Comparison of ENCODE assay signal across 16 mouse cellular contexts in the genomic region with DNA sequence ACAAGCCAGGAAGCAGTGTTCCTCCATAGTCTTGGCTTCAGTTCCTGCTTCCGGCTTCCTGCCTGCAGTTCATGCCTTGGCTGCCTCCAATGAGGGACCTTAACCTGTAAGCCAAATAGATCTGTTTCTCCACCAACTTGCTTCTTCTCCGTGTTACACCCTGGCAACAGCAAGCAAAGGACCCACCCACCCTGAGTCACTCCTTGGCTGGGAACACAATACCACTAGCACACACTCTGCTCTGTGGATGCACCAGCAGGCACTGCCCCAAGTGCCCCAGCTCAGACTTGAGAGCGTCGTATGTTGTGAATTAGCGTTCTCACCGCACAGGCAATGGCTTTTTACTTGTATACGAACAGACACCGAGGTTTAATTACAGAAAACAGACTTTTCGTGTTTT. TPM values are rescaled to one million over a fixed set of nuclear protein-coding genes. Genes with fewer than 3 reads are reported as not detected.
DNase-seq lines count a peak whose midpoint lies in the region; ATAC-seq and TF ChIP-seq lines count a peak whose summit lies in the region.
"Had no signal": no experiment of that assay in that cellular context is flagged by ENCODE, and none has a peak within 500 bp of the region (broad histone marks: within the 10 kb centered on the region; RNA-seq: fewer than 3 reads in every experiment).

No protein-coding gene starts in this region.

- no peaks in the 10 kb centered on the region for H3K36me3 ChIP-seq in limb, embryonic 14.5 days (ENCODE audit: control insufficient read depth, insufficient read depth, low read length)
- H3K36me3 ChIP-seq: hindbrain, embryonic 12.5 days; liver, embryonic 13.5 days; neural tube, embryonic 13.5 days had no signal

- no peaks in the 10 kb centered on the region for H3K4me1 ChIP-seq in limb, embryonic 14.5 days (ENCODE audit: control insufficient read depth, insufficient read depth, low read length)
- H3K4me1 ChIP-seq: neural tube, embryonic 13.5 days had no signal

- no peaks in the 10 kb centered on the region for H3K27me3 ChIP-seq in limb, embryonic 14.5 days (ENCODE audit: control insufficient read depth, insufficient read depth, low read length)
- H3K27me3 ChIP-seq: liver, embryonic 13.5 days; neural tube, embryonic 13.5 days had no signal

- 38% methylated on average over 9 of the region's 9 CpGs for WGBS in limb, embryonic 14.5 days

- no peak overlapping the region for H3K9ac ChIP-seq in limb, embryonic 14.5 days (ENCODE audit: low read depth, low read length, severe bottlenecking)
- H3K9ac ChIP-seq: forebrain, postnatal 0 days; hindbrain, embryonic 12.5 days; liver, embryonic 13.5 days; neural tube, embryonic 13.5 days had no signal

- peak; percentile 53 for DNase-seq in layer of hippocampus, adult 9-11 months
- DNase-seq in layer of hippocampus, postnatal 14 days (ENCODE audit: low spot score in 2 of 2): no peak
- peak; percentile 44 for DNase-seq in 3T3-L1 (ENCODE audit: low read depth, low spot score)
- peak; percentile 44 for DNase-seq in adrenal gland, postnatal 25 days
- peak; percentile 13 for DNase-seq in limb, embryonic 14.5 days (ENCODE audit: low spot score)
- DNase-seq in left cerebral cortex, postnatal 10 days (ENCODE audit: extremely low spot score in 1 of 2, low spot score in 2 of 2): no peak
- no peak for DNase-seq in cerebellum, adult 18-20 months
- DNase-seq in spleen, postnatal 14 days (ENCODE audit: low spot score in 2 of 2): no peak
- DNase-seq: cerebellum, adult 11 months; forebrain, postnatal 0 days; kidney, adult 2 months; liver, embryonic 13.5 days; midbrain, embryonic 14.5 days had no signal

- 0 out of 2 replicates have a peak, but pooled peaks have one; percentile 34 for ATAC-seq in limb, embryonic 14.5 days (ENCODE audit: low FRiP score, low read depth)
- ATAC-seq: forebrain, postnatal 0 days had no signal

- no peak overlapping the region for H3K4me3 ChIP-seq in limb, embryonic 14.5 days (replicated peaks; ENCODE audit: low read length)
- H3K4me3 ChIP-seq: hindbrain, embryonic 12.5 days; liver, embryonic 13.5 days; neural tube, embryonic 13.5 days had no signal

- TF ChIP-seq POLR2A in limb, embryonic 14.5 days (IDR thresholded peaks at IDR 0.05; ENCODE audit: borderline replicate concordance, extremely low read depth, insufficient read depth, insufficient read length): no peak

- no peak overlapping the region for H3K27ac ChIP-seq in limb, embryonic 14.5 days (replicated peaks; ENCODE audit: low read depth, low read length)
- H3K27ac ChIP-seq: hindbrain, embryonic 12.5 days; liver, embryonic 13.5 days; neural tube, embryonic 13.5 days had no signal

- H3K4me2 ChIP-seq in limb, embryonic 14.5 days (replicated peaks; ENCODE audit: low read depth, low read length, severe bottlenecking): no peak overlapping the region
- H3K4me2 ChIP-seq: heart, embryonic 11.5 days; hindbrain, embryonic 12.5 days; liver, embryonic 13.5 days; neural tube, embryonic 13.5 days had no signal

- intact Hi-C loops in left cerebral cortex, postnatal 10 days (cut with DNase I): no loop called here

- H3K9me3 ChIP-seq in limb, embryonic 14.5 days (ENCODE audit: control insufficient read depth, low read length): no peaks in the 10 kb centered on the region
- H3K9me3 ChIP-seq: hindbrain, embryonic 12.5 days; neural tube, embryonic 13.5 days had no signal

RNA-seq across cellular contexts. Expression of a gene that starts 57.2 kb away (rescaled TPM):
- 10 to 100 TPM; 40.5 to 48.2 TPM for total RNA-seq in layer of hippocampus, postnatal 14 days (2021)
- 39.9 and 43.2 TPM in 2 replicates for total RNA-seq in adrenal gland, postnatal 25 days (2021)
- polyA plus RNA-seq in limb, embryonic 14.5 days (2012; rRNA removed): 48.8 and 59.1 TPM in 2 replicates
- 55.2 and 57.0 TPM in 2 replicates for polyA plus RNA-seq in limb, embryonic 14.5 days (2014; fragmentation: Nextera tagmentation; extraction: Ambion mirVana)
- total RNA-seq in left cerebral cortex, postnatal 10 days (2021): 10 to 100 TPM; 60.7 to 62.7 TPM

RNA-seq across cellular contexts. Expression of a gene that starts 57.4 kb away (rescaled TPM):
- 10 to 100 TPM; 19.6 to 21.9 TPM for total RNA-seq in layer of hippocampus, postnatal 14 days (2021)
- 21.6 and 26.5 TPM in 2 replicates for total RNA-seq in adrenal gland, postnatal 25 days (2021)
- polyA plus RNA-seq in limb, embryonic 14.5 days (2012; rRNA removed): 41.3 and 41.6 TPM in 2 replicates
- polyA plus RNA-seq in limb, embryonic 14.5 days (2014; fragmentation: Nextera tagmentation; extraction: Ambion mirVana): 29.4 and 30.4 TPM in 2 replicates
- 10 to 100 TPM; 30.9 TPM for total RNA-seq in left cerebral cortex, postnatal 10 days (2021)

Comparison
In these comparisons a context has a peak if more than half of its experiments do, and no peak if none do; other contexts are left out.
1. DNase-seq: peak in layer of hippocampus, adult 9-11 months (single experiment), 3T3-L1 (single experiment), adrenal gland, postnatal 25 days (single experiment) and limb, embryonic 14.5 days (single experiment); none in layer of hippocampus, postnatal 14 days (0 of 2), left cerebral cortex, postnatal 10 days (0 of 2), cerebellum, adult 18-20 months (0 of 2) and spleen, postnatal 14 days (0 of 2).